Mouse (Mus musculus) left cerebral cortex, adult 9 months (tissue): ENCODE results near the gene Aunip.

Experiments used
- DNase-seq, 2 experiments: peaks; one replicate each; pipeline ENCODE4 v3.0.0; 2022; ENCODE audit warnings: low spot score in 2 of 2

The Aunip gene

DNA sequence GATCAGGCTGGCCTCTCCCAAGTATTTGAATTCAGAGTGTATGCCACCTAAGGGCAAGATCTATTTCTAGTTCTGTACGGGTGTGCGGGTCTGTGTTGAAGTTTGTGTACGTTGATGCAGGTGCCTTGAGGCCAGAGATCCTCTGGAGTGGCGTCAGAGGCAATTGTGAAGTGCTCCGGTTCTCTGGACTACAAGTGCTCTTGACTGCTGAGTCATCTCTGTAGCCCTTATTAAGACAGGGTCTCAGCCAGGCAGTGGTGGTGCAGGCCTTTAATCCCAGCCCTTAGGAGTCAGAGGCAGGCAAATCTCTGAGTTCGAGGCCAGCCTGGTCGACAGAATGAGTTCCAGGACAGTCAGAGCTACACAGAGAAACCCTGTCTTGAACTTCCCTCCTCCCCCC lies 4.8 kb downstream of the Aunip start:
- DNase-seq = no peak

DNA sequence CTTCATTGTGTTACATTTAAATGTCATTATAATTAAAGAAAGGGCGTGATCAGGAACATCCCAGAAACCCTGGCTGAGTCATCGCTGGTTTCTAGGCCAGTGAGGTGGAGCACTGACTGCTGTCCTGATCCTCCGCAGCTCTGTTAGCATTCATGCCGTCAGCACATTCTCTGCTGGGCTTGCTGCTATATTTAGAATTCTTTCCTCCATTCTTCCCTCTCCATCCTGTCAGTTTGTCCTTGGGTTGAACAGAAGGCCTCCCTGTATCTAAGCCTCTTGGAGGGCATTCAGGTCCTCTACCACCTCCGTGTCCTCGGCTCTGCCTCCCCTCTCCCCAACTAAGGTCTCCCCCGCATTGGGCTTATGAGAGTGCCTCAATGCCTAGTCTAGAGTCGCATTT lies 6.2 kb downstream of the Aunip start:
- DNase-seq = peak; percentile 47 to 63

DNA sequence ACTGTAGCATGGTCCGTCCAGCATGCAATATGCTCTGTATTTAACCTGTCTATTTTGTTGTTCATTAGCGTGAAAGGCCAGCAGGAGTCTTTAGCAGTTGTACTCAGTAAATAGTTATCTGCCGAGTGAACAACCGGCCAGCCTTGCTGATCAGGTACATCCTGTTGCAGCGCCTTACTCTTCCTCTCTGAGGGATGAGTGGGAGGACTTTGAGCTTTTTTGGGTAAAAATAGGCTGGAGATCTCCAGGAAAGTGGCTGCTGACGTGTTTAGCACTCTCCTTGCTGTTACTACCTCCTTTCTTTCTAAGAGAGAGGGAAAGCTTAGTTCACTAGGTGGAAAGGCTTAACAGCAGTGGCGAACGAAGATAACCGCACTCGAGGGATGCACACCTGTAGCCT lies 6.9 kb downstream of the Aunip start:
- DNase-seq = peak in 1 of 2 experiments; percentile 49

DNA sequence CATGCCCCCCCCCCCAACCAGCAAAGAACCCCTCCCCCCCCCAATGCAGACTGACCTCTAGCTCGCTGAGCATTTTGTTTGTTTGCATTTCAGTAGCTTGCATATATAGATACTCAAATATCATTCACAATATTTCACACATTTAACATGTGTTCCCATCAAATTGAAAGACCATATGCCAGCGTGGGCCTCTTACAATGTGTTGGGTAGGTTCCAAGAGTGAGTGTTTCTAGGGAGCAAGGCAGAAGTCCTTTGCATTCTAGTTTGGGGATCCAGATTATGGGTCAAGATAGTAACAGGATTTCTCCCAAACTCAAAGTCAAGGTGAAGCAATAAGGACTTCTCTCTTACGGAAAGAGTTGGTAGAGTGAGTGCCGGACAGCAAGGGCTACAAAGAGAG lies 7.7 kb downstream of the Aunip start:
- no peak for DNase-seq

DNA sequence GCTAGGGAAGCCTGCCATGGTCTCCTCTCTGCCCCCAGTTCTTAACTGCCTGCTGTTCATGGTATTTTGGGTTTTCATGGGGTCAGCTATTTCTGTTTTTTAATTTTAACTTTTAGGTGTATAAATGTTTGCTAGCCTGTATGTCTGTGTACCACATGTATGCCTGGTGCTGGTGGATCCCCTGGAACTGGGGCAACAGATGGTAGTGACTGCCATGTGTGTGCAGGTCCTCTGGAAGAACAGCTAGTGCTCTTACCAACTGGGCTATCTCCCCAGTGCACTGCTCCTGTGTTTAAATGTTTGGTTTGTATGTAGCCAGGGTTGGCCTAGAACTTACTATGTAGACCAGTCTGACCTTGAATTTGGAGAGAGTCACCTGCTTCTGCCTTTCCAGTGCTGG lies 8.5 kb downstream of the Aunip start:
- DNase-seq = no peak

DNA sequence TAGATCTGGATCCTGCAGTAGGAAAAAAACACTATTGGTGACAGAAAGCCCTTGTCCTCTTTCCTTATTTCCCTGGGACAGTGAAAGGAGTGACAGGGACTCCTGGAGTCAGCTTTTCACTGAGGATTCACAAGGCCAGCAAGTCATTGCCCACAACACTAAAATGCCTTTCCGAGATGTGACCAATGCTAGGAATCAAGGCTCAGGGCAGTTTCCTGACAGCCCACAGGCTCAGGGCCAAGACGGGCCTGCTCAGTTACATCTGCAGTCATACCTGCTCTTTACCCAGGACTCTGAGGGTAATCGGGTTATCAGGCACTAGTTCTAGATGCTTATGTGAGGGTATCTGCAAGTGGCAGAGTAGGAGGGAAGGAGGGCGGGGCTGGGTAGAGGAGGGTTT lies 12.6 kb downstream of the Aunip start:
- no peak for DNase-seq

DNA sequence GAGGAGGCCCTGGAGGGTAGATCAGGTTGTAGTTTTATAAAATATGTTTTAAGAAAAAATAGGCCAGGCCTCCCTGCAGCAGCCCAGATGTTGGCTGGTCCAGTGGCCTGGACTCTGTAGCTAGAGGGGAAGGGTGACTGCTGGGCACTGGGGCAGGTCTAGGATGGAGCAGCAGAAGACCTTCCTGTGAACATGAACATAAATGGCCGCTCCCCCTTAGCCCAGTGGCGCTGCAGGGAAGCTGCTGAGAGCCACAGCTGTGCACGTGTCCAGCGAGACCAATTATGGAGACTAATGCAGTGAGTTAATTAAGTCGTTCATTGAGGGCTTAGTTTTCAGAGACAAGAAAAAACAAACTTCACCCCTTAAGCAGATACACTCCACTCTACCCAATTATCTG lies 15.0 kb downstream of the Aunip start:
- no peak for DNase-seq

DNA sequence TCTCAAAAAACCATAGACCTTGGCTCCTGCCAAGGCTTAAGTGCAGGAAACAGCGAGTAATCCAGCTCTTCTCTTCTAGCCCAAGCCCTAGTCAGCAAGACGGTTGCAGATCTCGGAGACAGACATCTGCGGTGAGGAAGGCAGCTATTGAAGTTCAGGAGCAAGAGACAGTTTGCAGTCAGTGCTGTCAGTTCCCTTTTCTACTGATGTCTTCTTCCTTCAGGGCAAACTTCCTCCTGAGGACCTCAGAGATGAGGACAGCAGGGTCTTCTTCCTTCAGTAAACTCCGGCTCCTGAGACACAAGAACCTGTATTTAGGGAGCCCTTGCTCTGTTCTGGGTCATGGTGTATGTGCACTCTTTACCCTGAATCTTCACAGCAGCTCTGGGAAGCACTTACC lies 15.4 kb downstream of the Aunip start:
- no peak for DNase-seq

DNA sequence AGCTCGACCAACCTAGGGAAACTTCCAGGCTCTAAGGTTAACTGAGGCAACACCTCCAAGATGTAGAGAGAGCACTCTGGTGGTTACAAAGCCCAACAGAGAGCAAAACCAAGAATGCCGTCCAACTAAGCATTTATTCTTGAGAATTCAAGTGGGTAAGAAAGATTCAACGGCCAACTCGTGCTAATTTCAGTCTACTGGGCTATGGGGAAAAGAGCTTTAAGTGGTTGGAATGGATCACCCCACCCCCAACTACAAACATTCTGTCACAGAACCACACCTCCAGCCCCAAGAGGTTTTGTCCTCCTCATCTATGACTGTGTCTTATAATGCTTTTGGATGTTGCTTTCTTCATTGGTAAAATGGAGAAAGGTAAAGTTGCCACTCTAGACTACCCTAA lies 22.1 kb downstream of the Aunip start:
- no peak for DNase-seq

DNA sequence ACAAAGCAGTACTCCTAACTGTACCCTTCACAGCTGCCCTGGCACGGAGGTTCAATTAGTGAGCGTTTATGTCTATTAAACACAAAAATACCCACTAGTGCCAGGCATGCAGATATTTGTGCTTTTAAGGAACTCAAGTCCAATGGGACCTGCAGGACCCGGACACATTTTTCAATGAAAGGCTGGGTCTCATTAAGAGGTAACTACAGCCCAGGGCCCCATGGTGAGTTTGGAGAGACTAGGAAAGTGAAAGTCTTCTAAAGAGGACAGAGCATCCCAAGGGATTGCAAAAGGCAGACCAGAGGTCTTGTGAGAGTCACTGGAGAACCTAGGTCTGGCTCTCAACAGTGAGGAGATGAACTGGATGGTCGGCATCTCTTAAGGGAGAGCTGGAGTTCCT lies 22.6 kb downstream of the Aunip start:
- no peak for DNase-seq

DNA sequence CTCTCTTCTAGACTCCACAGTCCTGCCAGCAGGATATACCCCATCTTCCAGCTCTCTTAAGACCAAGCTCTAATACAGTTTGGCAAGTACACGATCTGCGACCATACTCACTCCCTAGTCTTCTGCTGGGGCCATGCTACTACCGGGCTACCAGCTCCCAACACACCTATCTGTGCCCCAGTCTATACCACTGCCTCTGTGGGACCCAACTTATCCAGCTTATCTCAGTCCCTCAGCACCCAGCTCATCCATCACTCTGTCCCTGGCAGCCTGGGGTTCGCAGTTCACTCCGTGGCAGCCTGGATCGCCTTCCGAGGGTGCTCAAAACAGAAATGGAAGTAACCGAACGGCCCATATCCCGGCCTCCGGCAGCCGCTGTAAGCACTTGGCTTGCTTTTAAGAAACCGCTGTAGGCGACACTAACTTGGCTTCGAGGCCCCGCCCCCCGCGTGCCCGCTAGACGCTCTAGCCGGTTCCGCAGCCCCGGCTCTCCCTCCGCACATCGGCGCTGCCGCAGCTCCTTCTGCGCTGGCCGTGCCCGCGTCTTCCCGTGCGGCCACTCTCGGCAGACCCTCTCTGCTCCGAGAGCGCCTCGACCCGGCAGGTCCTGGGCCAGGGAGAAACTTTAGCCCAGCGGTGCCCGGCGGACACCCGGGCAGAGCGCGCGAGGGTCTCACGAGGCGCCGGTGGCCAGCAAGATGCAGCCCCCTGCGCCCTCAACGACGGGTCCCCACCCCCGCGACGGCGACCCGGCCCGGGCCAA lies 23.5 kb downstream of the Aunip start:
- no peak for DNase-seq

DNA sequence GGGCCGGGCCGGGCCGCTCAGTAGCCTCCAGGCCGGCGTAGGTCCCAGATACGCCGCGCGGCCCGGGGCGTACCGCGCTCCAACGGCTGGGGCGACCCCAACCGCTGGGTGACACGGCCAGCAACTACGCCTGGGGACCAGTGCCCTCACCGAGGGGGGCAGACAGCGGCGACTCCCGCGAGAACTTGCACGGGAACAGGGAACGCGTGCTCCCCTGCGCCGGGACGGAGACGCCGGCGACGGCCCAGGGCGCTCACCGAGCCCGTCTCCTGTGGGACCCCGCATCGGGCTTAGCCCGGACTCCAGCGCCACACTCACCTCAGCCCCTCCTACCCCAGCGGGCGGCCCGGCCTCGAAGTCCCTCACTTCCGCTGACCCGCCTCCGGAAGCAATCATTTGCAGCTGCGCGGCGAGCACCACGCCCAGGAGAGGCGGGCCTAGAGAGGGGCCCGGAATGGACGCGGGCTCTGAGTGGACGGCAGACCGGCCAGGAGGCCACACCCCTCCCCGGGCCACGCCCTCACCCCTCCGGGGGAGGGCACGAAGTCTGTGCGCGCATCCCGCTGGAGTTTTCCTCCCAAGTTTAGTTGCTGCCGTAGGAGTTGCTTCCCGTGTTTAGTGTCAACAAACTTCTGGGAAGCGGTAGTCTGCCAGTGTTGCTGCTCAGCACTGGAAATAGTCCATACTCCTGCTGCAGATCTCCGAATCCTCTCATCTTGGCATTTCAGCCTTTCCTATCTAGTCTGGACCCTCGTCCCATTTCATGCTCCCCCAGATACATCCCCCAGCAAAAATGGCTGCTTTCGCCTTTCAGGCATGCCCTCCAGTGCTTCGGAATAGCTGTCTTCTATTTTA lies 24.4 kb downstream of the Aunip start, which contains the start of gene Mtfr1l:
TSS of gene Mtfr1l (minus strand) at position 456 of the 855 bp plus-strand sequence.
- DNase-seq = peak; percentile 92 to 96

DNA sequence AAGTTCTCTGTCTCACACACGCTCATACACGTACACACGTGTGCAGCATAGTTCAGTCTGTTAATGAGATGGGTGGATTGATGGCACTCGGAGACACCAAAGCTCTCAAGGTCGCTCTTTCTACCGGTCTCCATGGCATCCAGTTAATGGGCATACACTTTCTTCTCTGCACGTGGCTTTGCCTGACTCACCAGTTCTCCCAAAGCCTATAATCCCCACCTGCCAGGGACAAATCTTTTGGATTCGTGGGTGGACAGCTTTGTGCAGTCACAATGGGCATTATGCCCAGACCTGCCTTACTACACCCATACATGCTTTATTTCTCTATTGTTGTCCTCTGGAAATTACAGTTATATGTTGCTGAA lies 25.0 kb downstream of the Aunip start:
- DNase-seq = peak; percentile 65 to 68

DNA sequence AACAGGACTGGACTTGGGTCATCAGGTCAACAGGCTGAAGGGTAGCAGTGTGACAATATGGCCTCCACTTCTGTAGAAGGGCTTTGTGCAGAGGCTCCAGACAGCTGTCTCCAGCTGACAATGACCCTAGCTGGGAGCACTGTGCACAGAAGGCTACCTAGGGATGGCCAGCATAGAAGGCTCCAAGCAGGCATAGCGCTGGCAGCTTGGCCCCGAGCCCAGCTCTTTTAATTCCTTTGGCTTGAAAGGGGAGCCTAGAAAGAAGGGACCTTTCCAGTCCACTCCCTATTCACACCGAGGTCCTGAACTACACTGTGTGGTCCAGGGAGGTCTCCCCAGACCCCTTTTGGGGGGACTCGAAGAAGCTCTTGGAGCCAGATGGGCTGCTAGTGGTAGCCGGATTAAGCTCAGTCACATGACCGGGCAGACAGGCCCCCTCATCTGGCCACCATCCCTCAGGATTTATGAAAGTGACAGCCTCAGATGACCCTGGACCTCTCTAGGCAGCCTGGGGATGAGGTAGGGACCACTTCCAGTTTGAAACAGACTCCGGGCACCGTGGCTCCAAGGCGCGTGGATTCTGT lies 28.3 kb downstream of the Aunip start:
- DNase-seq = no peak

DNA sequence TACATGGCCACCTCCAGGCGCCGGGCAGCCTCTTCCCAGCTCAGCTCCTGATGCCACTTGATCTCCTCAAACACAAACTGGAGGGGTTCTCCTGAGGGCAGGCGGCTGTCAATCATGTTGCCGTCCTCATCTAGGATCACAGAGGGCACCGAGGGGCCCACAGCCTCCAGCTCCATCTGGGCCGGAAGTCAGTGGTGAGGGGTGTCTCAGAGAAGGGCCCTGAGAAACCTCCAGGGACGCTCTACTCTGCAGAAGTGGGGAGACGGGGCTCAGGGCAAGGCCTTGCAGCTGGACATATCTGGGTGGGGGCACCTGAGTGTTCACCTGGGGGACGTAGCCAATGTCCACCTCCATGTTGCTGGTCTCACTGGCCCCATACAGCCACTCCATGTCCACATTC lies 31.9 kb downstream of the Aunip start:
- DNase-seq = no peak

DNA sequence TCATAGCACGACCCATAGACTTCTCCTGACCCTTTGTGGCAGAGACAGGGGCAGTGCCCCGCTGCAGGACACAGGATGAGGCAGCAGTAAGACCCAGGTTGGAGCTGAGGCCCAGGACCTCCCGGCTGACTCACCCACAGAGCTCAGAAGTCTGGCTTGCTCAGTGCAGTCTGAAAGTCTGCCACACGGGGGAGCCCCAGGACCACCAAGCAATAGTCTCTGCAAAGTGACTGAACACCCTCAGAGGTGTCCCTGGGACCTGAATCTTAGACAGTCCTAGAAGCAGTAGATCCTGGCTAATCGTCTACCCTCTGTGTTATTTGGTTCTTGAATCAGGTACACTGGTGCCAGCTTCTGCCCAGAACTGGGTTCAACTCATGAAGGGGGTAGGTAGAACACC lies 32.5 kb downstream of the Aunip start:
- DNase-seq = peak in 1 of 2 experiments; percentile 94

DNA sequence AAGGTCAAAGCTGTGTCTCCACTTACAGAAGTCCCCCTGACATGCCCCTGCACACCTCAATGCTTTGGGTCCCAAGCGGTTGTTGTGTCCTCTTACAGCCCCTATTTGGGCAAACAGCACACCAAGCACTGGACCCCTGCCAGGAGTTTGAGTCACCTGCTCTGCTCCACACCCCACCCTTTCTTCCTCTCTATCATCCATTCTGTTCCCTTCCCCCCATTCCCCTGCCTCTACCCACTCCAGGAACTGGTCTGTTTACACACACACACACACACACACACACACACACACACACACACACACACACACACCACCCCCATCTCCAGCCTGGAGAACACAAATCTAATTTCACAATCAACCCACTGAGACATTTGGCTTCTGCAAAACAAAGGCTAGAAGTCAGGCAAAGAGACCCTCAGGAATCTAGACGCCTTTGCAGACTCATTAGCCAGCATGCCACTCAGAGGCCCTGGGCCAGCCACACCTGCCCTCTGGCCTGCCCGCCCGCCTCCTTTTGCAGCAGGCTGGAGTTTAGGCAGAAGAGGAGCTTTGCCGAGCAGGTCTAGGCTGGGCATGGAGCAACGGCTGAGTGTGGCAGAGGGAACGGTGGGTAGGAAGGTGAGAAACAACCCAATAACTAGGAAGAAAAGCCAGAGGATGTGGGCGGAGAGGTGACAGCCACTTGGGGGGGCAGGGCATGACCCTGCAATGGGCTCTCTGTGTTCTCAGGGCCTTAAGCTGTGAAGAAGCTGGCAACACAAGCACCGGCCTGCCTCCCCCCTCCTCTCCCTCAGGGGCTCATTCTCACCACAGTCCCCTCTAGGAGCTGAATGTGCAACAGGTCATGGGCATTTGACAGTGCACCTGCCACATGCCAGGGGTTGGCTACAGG lies 36.3 kb downstream of the Aunip start:
- no peak for DNase-seq

DNA sequence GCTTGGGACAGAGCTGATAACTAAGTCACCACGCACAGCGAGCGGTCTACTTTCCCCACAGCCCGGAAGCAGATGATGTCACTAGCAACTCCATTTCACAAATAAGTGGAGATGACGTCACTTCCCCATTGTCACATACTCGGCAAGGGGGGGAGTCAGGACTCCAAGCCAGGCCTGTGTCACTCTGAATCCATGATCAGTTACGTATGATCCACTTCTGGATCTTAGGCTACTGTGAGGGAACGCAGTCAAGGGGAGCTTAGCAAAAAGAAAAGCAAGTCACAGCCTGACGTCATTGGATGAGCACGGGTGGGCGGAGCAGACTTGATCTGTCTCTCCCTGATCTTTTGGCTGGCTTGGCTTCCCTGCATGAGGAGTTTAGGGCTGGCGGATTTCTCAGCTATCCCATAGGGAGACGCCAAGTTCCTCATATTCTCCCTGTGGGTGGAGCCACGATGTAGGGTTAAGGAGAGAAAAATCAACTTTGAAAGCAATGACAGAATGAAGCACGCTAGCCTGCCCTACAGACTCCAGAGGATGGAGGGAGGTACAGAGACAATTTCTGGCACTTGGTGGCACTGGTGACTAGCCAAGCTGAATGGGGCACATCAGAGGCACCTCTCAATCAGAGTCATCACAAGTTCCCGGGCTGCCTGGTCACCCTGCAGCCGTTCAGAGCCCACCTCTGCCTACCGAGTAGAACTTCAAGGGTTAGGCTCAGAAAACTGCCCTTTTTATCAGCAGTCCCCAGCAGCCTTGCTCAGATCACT lies 37.6 kb downstream of the Aunip start:
- no peak for DNase-seq

DNA sequence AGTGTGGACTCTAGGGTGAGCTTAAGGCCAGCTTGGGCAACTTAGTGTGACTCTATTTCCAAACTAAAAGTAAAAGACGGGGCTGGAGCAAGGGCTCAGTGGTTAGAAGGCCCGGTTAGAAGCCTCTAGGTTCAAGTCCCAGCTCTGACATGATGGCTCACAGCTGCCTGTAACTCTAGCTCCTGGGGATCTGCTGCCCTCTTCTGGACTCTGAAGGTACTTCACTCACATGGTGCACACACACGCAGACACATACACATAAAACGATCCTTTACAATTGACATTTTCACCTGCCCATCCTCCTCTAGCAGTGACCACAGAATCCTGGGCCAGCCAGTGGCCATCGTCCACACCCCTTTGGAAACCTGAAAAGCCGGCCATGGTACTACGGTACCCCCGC lies 39.1 kb downstream of the Aunip start:
- no peak for DNase-seq

DNA sequence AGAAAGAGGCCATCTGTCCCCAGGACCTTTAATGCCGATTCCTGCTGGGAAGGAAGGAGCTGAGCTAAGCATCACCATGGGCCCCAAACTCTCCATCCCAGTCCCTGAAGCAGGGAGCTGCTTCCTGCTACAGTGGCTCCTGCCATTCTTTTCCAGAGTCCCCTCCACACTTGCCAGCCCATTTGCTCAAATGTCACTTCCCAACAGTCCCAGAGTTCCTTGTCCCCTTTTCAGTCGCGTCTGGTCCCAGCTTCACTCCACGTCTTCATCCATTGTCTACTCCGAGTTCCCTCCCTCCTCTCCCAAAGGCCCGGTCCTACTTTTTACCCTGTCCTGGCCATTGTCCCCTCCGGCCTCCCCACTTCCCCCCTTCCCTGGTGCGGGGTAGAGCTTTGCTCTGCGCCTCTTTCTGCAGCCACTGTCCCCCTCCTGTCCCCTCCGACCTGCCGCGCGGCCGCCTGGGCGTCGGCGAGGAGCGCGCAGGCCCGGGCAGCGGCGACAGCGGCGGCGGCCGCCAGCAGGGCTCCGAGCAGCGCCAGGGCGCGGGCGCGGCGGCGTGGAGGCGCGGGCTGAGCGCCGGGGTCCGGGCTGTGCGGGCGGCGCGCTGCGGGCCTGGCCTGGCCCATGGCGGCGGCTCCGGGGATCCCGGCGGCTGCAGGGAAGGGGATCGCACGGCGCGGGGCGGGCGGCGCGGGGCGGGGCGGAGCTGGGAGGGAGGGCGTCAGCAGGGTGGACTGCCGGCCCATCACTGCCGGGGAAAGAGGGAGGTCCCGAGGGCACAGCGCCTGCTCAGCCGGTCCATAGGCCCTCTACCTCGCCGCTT lies 40.9 kb downstream of the Aunip start, which contains the start of gene Selenon:
TSS of gene Selenon (minus strand) at position 673 of the 823 bp plus-strand sequence.
- no peak for DNase-seq
